Mouse (Mus musculus) E14TG2a.4 (cell line): ENCODE measurements at regions not wholly inside any gene's neighbourhood (a gene's known extent, or its start where the extent isn't known, plus 50 kb on each side); places are given as distances from the start of the nearest gene placed in this dataset.

Experiments used
- CTCF ChIP-seq: conservative IDR thresholded peaks from 2 replicates; pipeline ENCODE4 v1.5.1; 2014; ENCODE audit warnings: low read length
- NANOG ChIP-seq: IDR thresholded peaks from 2 replicates; pipeline ENCODE4 v1.6.1; 2014; ENCODE audit warnings: borderline replicate concordance, low read length, mixed read lengths
- POU5F1 ChIP-seq: IDR thresholded peaks from 2 replicates; pipeline ENCODE4 v1.6.1; 2014; ENCODE audit warnings: low read length, borderline replicate concordance

- TF ChIP-seq CTCF (no peak), NANOG (no peak), POU5F1 (no peak)
Measured at GRCm38 (mm10) chr2:47822746-47823271, 991.1 kb upstream of the Acvr2a start.
